Mouse (Mus musculus) kidney, adult 10 weeks (tissue): ENCODE data around the gene Adam1a. TPM values are rescaled to one million over a fixed set of nuclear protein-coding genes. Genes with fewer than 3 reads are reported as not detected.

Experiments
- polyA plus RNA-seq: library from polyadenylated mRNA; stranded (reverse); fragments of 350-450 nt; fragmentation: Illumina TruSeq; extraction: RNeasy Lipid Tissue Mini Kit (QIAGEN cat#74804); gene quantifications from one replicate; pipeline ENCODE4 v1.2.3, GENCODE M21; 2014; ENCODE audit warnings: low read depth, low replicate concordance

The Adam1a gene
- 0.81 TPM for polyA plus RNA-seq

GRCm38 (mm10) chr5:121544910-121545792, at the start of gene Adam1a, which contains the start of gene Gm42878:
Gene Adam1a, minus strand, starts transcription at chr5:121545482.
Gene Gm42878, minus strand, starts transcription at chr5:121545482.

GRCm38 (mm10) chr5:121593451-121594401, 48.4 kb upstream of the Adam1a start, which contains the start of gene Aldh2:
Gene Aldh2, minus strand, starts transcription at chr5:121593824.

GRCm38 (mm10) chr5:121545793-121546529, 679 bp upstream of the Adam1a start, which contains the start of gene Mapkapk5:
Gene Mapkapk5, minus strand, starts transcription at chr5:121545905.

GRCm38 (mm10) chr5:121503231-121503630, 42.1 kb downstream of the Adam1a start, which contains the start of gene Adam1b:
Gene Adam1b, minus strand, starts transcription at chr5:121503435.

Other genes with a start within 250 kb of the Adam1a start
- 10.9 TPM for gene Trafd1, start 159.8 kb downstream of the Adam1a start, polyA plus RNA-seq
- gene Naa25, start 147.5 kb downstream of the Adam1a start, polyA plus RNA-seq, result 28.9 TPM
- 18.6 TPM for gene Tmem116, start 93.6 kb downstream of the Adam1a start, polyA plus RNA-seq
- gene Erp29, start 93.0 kb downstream of the Adam1a start, polyA plus RNA-seq, result 19.7 TPM
- not detected for gene Adam1b, start 42.0 kb downstream of the Adam1a start, polyA plus RNA-seq
- gene Gm42878, start within 50 bp of the Adam1a start, polyA plus RNA-seq, result 1.0 TPM
- 63.1 TPM for gene Mapkapk5, start 423 bp upstream of the Adam1a start, polyA plus RNA-seq
- gene Aldh2, start 48.3 kb upstream of the Adam1a start, polyA plus RNA-seq, result 10.7 TPM
- gene Acad12, start 73.5 kb upstream of the Adam1a start, polyA plus RNA-seq, result 18.6 TPM
- gene Acad10, start 115.0 kb upstream of the Adam1a start, polyA plus RNA-seq, result 3.8 TPM
- 45.7 TPM for gene Brap, start 115.1 kb upstream of the Adam1a start, polyA plus RNA-seq
- 185 TPM for gene Atxn2, start 165.9 kb upstream of the Adam1a start, polyA plus RNA-seq